Mouse (Mus musculus): ENCODE results near the gene Ttc12. TPM values are rescaled to one million over a fixed set of nuclear protein-coding genes. Genes with fewer than 3 reads are reported as not detected.

Gene Ttc12
- total and polyA plus RNA-seq, 3 experiments, result 0.44 to 0.67 (median 0.59) TPM

- TF ChIP-seq JUN (IDR thresholded peaks at IDR 0.05; ENCODE audit: insufficient read depth, low read depth, low read length), result peak; percentile 32; the same call in 1 of the 2 replicates
- TF ChIP-seq NRF1 (IDR thresholded peaks at IDR 0.05; ENCODE audit: low read depth, low read length), result no peak
- TF ChIP-seq NELFE (IDR thresholded peaks at IDR 0.05; ENCODE audit: low read depth, low read length), result no peak
- TF ChIP-seq HCFC1 (IDR thresholded peaks at IDR 0.05; ENCODE audit: low read depth, low read length), result no peak
- TF ChIP-seq JUND (conservative IDR thresholded peaks at IDR 0.05; ENCODE audit: low read depth, low read length), result peak; percentile 55; the same call in 1 of the 2 replicates
- H3K36me3 ChIP-seq (replicated peaks in 1 of 2; ENCODE audit: control insufficient read depth in 1 of 2, insufficient read depth in 1 of 2, low read length in 1 of 2), result no peaks in the 10 kb centered on the region
- H3K27ac ChIP-seq (ENCODE audit: insufficient read depth, low read depth), result no peak overlapping the region
- H3K9me3 ChIP-seq (replicated peaks; ENCODE audit: low read length), result no peaks in the 10 kb centered on the region
- peaks cover 2 to 13% of the 10 kb centered on the region in 2 experiments; a peak in 2 of 4 replicates for H3K4me1 ChIP-seq (ENCODE audit: control insufficient read depth in 1 of 2, insufficient read depth in 2 of 2)
- peak overlapping the region; percentile 64; the same call in 1 of the 2 replicates for H3K4me2 ChIP-seq (ENCODE audit: insufficient read depth, low read depth, poor library complexity, severe bottlenecking)
- dilution Hi-C loops (cut with MboI; ENCODE audit: extremely low pct_ligation_motif_present, extremely low pct_unique_long_range_greater_than_20kb, low sequenced_read_pairs), result no loop called here
- H3K4me3 ChIP-seq (replicated peaks in 1 of 3; ENCODE audit: low read depth in 2 of 3, low read length in 2 of 3, poor library complexity in 1 of 3), result no peak overlapping the region
- in situ Hi-C loops (cut with MboI; ENCODE audit: low pct_ligation_motif_present, low pct_unique_long_range_greater_than_20kb, low sequenced_read_pairs), result loop anchor here (10.0 to 25.0 kb wide), 4 partner anchors 528 to 944 kb away; partner anchors contain the start of gene Htr3b
- H3K27me3 ChIP-seq (replicated peaks), result peaks cover 5% of the 10 kb centered on the region
- H3K9ac ChIP-seq (ENCODE audit: insufficient read depth, low read depth), result no peak overlapping the region
- no peaks in the 10 kb centered on the region for H3K79me2 ChIP-seq (replicated peaks; ENCODE audit: control insufficient read depth, extremely low read depth, insufficient read depth, poor library complexity, severe bottlenecking)
- peak; percentile 55 for DNase-seq (ENCODE audit: extremely low read depth)
Observed at GRCm38 (mm10) chr9:49490609-49491008, 4.6 kb upstream of the Ttc12 start.

- H3K9ac ChIP-seq (ENCODE audit: insufficient read depth, low read depth), result no peak overlapping the region
- H3K9me3 ChIP-seq (replicated peaks; ENCODE audit: low read length), result no peaks in the 10 kb centered on the region
- H3K79me2 ChIP-seq (replicated peaks; ENCODE audit: control insufficient read depth, extremely low read depth, insufficient read depth, poor library complexity, severe bottlenecking), result no peaks in the 10 kb centered on the region
- peak overlapping the region in 1 of 3 experiments; percentile 2 for H3K4me3 ChIP-seq (replicated peaks in 1 of 3; ENCODE audit: low read depth in 2 of 3, low read length in 2 of 3, poor library complexity in 1 of 3)
- DNase-seq (ENCODE audit: extremely low read depth), result peak; percentile 76
- peaks cover 2 to 15% of the 10 kb centered on the region in 2 experiments; a peak in 2 of 4 replicates for H3K4me1 ChIP-seq (ENCODE audit: control insufficient read depth in 1 of 2, insufficient read depth in 2 of 2)
- H3K4me2 ChIP-seq (ENCODE audit: insufficient read depth, low read depth, poor library complexity, severe bottlenecking), result peak overlapping the region; percentile 64
- in situ Hi-C loops (cut with MboI; ENCODE audit: low pct_ligation_motif_present, low pct_unique_long_range_greater_than_20kb, low sequenced_read_pairs) (loop anchor here (5.0 to 25.0 kb wide), 4 partner anchors 242 to 852 kb away; partner anchors contain the start of genes Htr3b and Tmprss5), dilution Hi-C loops (cut with MboI; ENCODE audit: extremely low pct_ligation_motif_present, extremely low pct_unique_long_range_greater_than_20kb, low sequenced_read_pairs) (no loop called here)
- H3K27me3 ChIP-seq (replicated peaks), result peaks cover 5% of the 10 kb centered on the region
- no peaks in the 10 kb centered on the region for H3K36me3 ChIP-seq (replicated peaks in 1 of 2; ENCODE audit: control insufficient read depth in 1 of 2, insufficient read depth in 1 of 2, low read length in 1 of 2)
- H3K27ac ChIP-seq (ENCODE audit: insufficient read depth, low read depth), result no peak overlapping the region
- TF ChIP-seq ZNF384 (IDR thresholded peaks at IDR 0.05; ENCODE audit: low read depth, low read length) (no peak), MYC (IDR thresholded peaks at IDR 0.05; ENCODE audit: low read depth, low read length) (peak; percentile 32; the same call in 1 of the 2 replicates), IRF4 (IDR thresholded peaks at IDR 0.05; ENCODE audit: low read depth, low read length) (peak; percentile 63), JUND (conservative IDR thresholded peaks at IDR 0.05; ENCODE audit: low read depth, low read length) (no peak), SIN3A (IDR thresholded peaks at IDR 0.05; ENCODE audit: low read length) (0 out of 2 replicates have a peak, but pooled peaks have one; percentile 35), MXI1 (IDR thresholded peaks at IDR 0.05; ENCODE audit: low read depth, low read length) (peak; percentile 45; the same call in 1 of the 2 replicates), CHD1 (IDR thresholded peaks at IDR 0.05; ENCODE audit: low read depth, low read length) (no peak), POLR2AphosphoS2 (IDR thresholded peaks at IDR 0.05; ENCODE audit: low read depth, low read length) (no peak), KAT2A (IDR thresholded peaks at IDR 0.05; ENCODE audit: insufficient replicate concordance, low read length) (no peak), RAD21 (IDR thresholded peaks at IDR 0.05; ENCODE audit: low read depth, low read length) (peak; percentile 100), NELFE (IDR thresholded peaks at IDR 0.05; ENCODE audit: low read depth, low read length) (peak; percentile 55; the same call in 1 of the 2 replicates), POLR2A (IDR thresholded peaks at IDR 0.05; ENCODE audit: low read depth, low read length) (no peak), UBTF (IDR thresholded peaks at IDR 0.05; ENCODE audit: low read depth, low read length) (no peak), MAZ (IDR thresholded peaks at IDR 0.05; ENCODE audit: low read depth, low read length) (no peak), PAX5 (IDR thresholded peaks at IDR 0.05; ENCODE audit: low read length) (no peak), ETS1 (conservative IDR thresholded peaks at IDR 0.05; ENCODE audit: low read depth, low read length) (no peak), EP300 (IDR thresholded peaks at IDR 0.05; ENCODE audit: low read length) (no peak), MAFK (IDR thresholded peaks at IDR 0.05; ENCODE audit: insufficient replicate concordance, low read length) (no peak), ZC3H11A (IDR thresholded peaks at IDR 0.05; ENCODE audit: low read depth, low read length) (peak; percentile 84), SMC3 (IDR thresholded peaks at IDR 0.05; ENCODE audit: low read depth, low read length) (peak; percentile 93), TBP (conservative IDR thresholded peaks at IDR 0.05; ENCODE audit: low read depth, low read length) (no peak), TCF12 (IDR thresholded peaks at IDR 0.05; ENCODE audit: low read depth, low read length) (peak; percentile 59; the same call in 1 of the 2 replicates), GABPA (IDR thresholded peaks at IDR 0.05; ENCODE audit: insufficient replicate concordance, low read depth, low read length) (no peak), ZMIZ1 (IDR thresholded peaks at IDR 0.05; ENCODE audit: low read depth, low read length) (no peak), NRF1 (IDR thresholded peaks at IDR 0.05; ENCODE audit: low read depth, low read length) (no peak), RCOR1 (conservative IDR thresholded peaks at IDR 0.05; ENCODE audit: low read depth, low read length) (no peak)
Observed at GRCm38 (mm10) chr9:49488912-49489895, 3.2 kb upstream of the Ttc12 start.
